Mouse (Mus musculus) myocyte (in vitro differentiated cells): Measurements from ENCODE around the gene Plscr3. TPM values are rescaled to one million over a fixed set of nuclear protein-coding genes. Genes with fewer than 3 reads are reported as not detected.

ENCODE experiments used
- H3K27me3 ChIP-seq: one replicate; pipeline ENCODE4 v1.6.1; 2011; ENCODE audit not compliant: control insufficient read depth, insufficient read depth, insufficient read length
- H3K36me3 ChIP-seq: one replicate; pipeline ENCODE4 v1.6.1; 2011; ENCODE audit not compliant: control insufficient read depth, insufficient read depth
- H3K4me2 ChIP-seq: one replicate; pipeline ENCODE4 v1.6.1; 2011; ENCODE audit warnings: low read depth, control low read depth
- H3K4me3 ChIP-seq: one replicate; pipeline ENCODE4 v1.5.1; 2011; ENCODE audit warnings: mild to moderate bottlenecking, control low read depth, moderate library complexity
- H3K79me2 ChIP-seq: one replicate; pipeline ENCODE4 v1.6.1; 2011; ENCODE audit not compliant: control insufficient read depth, insufficient read depth
- H3ac ChIP-seq: one replicate; pipeline ENCODE4 v1.6.1; 2011; ENCODE audit not compliant: control insufficient read depth, insufficient read length
- CEBPB ChIP-seq: IDR thresholded peaks from 2 replicates; pipeline ENCODE4 v1.6.1; 2011; ENCODE audit warnings: mild to moderate bottlenecking, moderate library complexity; ENCODE audit not compliant: poor library complexity, insufficient read depth, severe bottlenecking
- E2F4 ChIP-seq: IDR thresholded peaks from one replicate; pipeline ENCODE4 v1.6.1; 2011; ENCODE audit warnings: mild to moderate bottlenecking, control low read depth, moderate library complexity; ENCODE audit not compliant: insufficient read depth
- MAX ChIP-seq: IDR thresholded peaks from one replicate; pipeline ENCODE4 v1.6.1; 2011; ENCODE audit warnings: low read depth, mild to moderate bottlenecking, control low read depth
- MYOD1 ChIP-seq, 3 experiments: IDR thresholded peaks; one replicate each; pipeline ENCODE4 v1.6.1; 2011; ENCODE audit warnings: control low read depth in 2 of 3, low read depth in 2 of 3, mild to moderate bottlenecking in 2 of 3, moderate library complexity in 1 of 3; ENCODE audit not compliant: insufficient read length in 2 of 3, control insufficient read depth in 1 of 3
- MYOG ChIP-seq, 3 experiments: IDR thresholded peaks; one replicate each; pipeline ENCODE4 v1.6.1; 2011; ENCODE audit warnings: control low read depth in 2 of 3, low read depth in 2 of 3, mild to moderate bottlenecking in 2 of 3; ENCODE audit not compliant: insufficient read length in 2 of 3, control insufficient read depth in 1 of 3, insufficient read depth in 1 of 3
- POLR2A ChIP-seq: IDR thresholded peaks from one replicate; pipeline ENCODE4 v1.6.1; 2011; ENCODE audit warnings: low read depth, mild to moderate bottlenecking, control low read depth, moderate library complexity; ENCODE audit not compliant: insufficient read length
- POLR2AphosphoS2 ChIP-seq: IDR thresholded peaks from one replicate; pipeline ENCODE4 v1.6.1; 2011; ENCODE audit warnings: low read depth, control low read depth; ENCODE audit not compliant: insufficient read length
- REST ChIP-seq: IDR thresholded peaks from one replicate; pipeline ENCODE4 v1.6.1; 2011; ENCODE audit warnings: mild to moderate bottlenecking, control low read depth, moderate library complexity; ENCODE audit not compliant: insufficient read depth, insufficient read length
- SRF ChIP-seq: IDR thresholded peaks from one replicate; pipeline ENCODE4 v1.6.1; 2011; ENCODE audit warnings: low read depth; ENCODE audit not compliant: control insufficient read depth, insufficient read length
- TCF12 ChIP-seq: IDR thresholded peaks from one replicate; pipeline ENCODE4 v1.6.1; 2011; ENCODE audit warnings: mild to moderate bottlenecking, control low read depth; ENCODE audit not compliant: poor library complexity, insufficient read depth, severe bottlenecking
- TCF3 ChIP-seq: IDR thresholded peaks from one replicate; pipeline ENCODE4 v1.6.1; 2011; ENCODE audit warnings: low read depth, control low read depth; ENCODE audit not compliant: insufficient read length
- USF1 ChIP-seq: IDR thresholded peaks from one replicate; pipeline ENCODE4 v1.6.1; 2011; ENCODE audit warnings: low read depth, mild to moderate bottlenecking, control low read depth, moderate library complexity
- polyA plus RNA-seq: library from polyadenylated mRNA; unstranded; fragments of >200 nt; fragmentation: generic; extraction: Trizol; gene quantifications from one replicate; pipeline ENCODE4 v1.2.1, GENCODE M21; 2012; ENCODE audit warnings: missing spikeins

Plscr3 gene
- polyA plus RNA-seq, 1 experiment: 91.9 TPM

- Histone ChIP-seq H3K36me3 (no peaks in the 10 kb centered on the region), H3K4me3 (no peak within 1 kb of the TSS), H3K79me2 (no peaks in the 10 kb centered on the region), H3ac (no peak within 1 kb of the TSS), H3K4me2 (no peak within 1 kb of the TSS), H3K27me3 (no peaks in the 10 kb centered on the region)
- TF ChIP-seq POLR2AphosphoS2: no peak
- TF ChIP-seq CEBPB: no peak
- no peak for TF ChIP-seq POLR2A
- TF ChIP-seq MYOD1 (IDR thresholded peaks at IDR 0.05; ENCODE audit: control insufficient read depth in 1 of 3, insufficient read length in 2 of 3, low read depth in 2 of 3): no peak
- no peak for TF ChIP-seq USF1
- TF ChIP-seq TCF3: no peak
- no peak for TF ChIP-seq REST
- no peak for TF ChIP-seq MYOG (IDR thresholded peaks at IDR 0.05; ENCODE audit: control insufficient read depth in 1 of 3, insufficient read depth in 1 of 3, insufficient read length in 2 of 3, low read depth in 2 of 3)
- no peak for TF ChIP-seq E2F4
- TF ChIP-seq TCF12: no peak
- TF ChIP-seq SRF: no peak
Measured at GRCm38 (mm10) chr11:69815155-69815554, 31.0 kb upstream of the Plscr3 start, which contains the start of gene Gm39566. Gene Gm39566, minus strand, starts transcription at chr11:69815298.

GRCm38 (mm10) chr11:69816520-69816919 lies 29.7 kb upstream of the Plscr3 start:
- no peaks in the 10 kb centered on the region for H3K27me3 ChIP-seq
- no peaks in the 10 kb centered on the region for H3K36me3 ChIP-seq
- TF ChIP-seq MAX: no peak
- TF ChIP-seq USF1: no peak
- no peak for TF ChIP-seq SRF
- no peak for TF ChIP-seq TCF12
- no peak for TF ChIP-seq E2F4
- no peak for TF ChIP-seq MYOD1 (IDR thresholded peaks at IDR 0.05; ENCODE audit: control insufficient read depth in 1 of 3, insufficient read length in 2 of 3, low read depth in 2 of 3)
- no peak overlapping the region for H3K4me2 ChIP-seq
- H3K4me3 ChIP-seq: no peak overlapping the region
- H3ac ChIP-seq: no peak overlapping the region
- H3K79me2 ChIP-seq: no peaks in the 10 kb centered on the region

- Histone ChIP-seq H3K4me2 (no peak within 1 kb of the TSS), H3K36me3 (no peaks in the 10 kb centered on the region), H3K79me2 (no peaks in the 10 kb centered on the region), H3ac (no peak within 1 kb of the TSS), H3K27me3 (no peaks in the 10 kb centered on the region), H3K4me3 (no peak within 1 kb of the TSS)
- TF ChIP-seq MYOD1 (IDR thresholded peaks at IDR 0.05; ENCODE audit: control insufficient read depth in 1 of 3, insufficient read length in 2 of 3, low read depth in 2 of 3) (no peak), TCF3 (no peak), TCF12 (no peak), POLR2AphosphoS2 (no peak), CEBPB (no peak), MYOG (IDR thresholded peaks at IDR 0.05; ENCODE audit: control insufficient read depth in 1 of 3, insufficient read depth in 1 of 3, insufficient read length in 2 of 3, low read depth in 2 of 3) (no peak), SRF (no peak), USF1 (no peak), MAX (no peak), POLR2A (no peak), E2F4 (no peak), REST (no peak)
Measured at GRCm38 (mm10) chr11:69818365-69818764, 27.8 kb upstream of the Plscr3 start, which contains the start of gene Spem2. Gene Spem2, minus strand, starts transcription at chr11:69818465.

GRCm38 (mm10) chr11:69818871-69819270 lies 27.3 kb upstream of the Plscr3 start:
- Histone ChIP-seq H3ac (no peak overlapping the region), H3K4me3 (no peak overlapping the region), H3K79me2 (no peaks in the 10 kb centered on the region), H3K27me3 (no peaks in the 10 kb centered on the region), H3K4me2 (no peak overlapping the region), H3K36me3 (no peaks in the 10 kb centered on the region)
- TF ChIP-seq SRF (no peak), MAX (no peak), POLR2A (no peak)

- no peak within 1 kb of the TSS for H3K4me3 ChIP-seq
Measured at GRCm38 (mm10) chr11:69822080-69822479, 24.1 kb upstream of the Plscr3 start, which contains the start of gene Spem1. Gene Spem1, minus strand, starts transcription at chr11:69822180.

More at GRCm38 (mm10) chr11:69822080-69822479, 24.1 kb upstream of the Plscr3 start, which contains the start of gene Spem1:
- H3K27me3 ChIP-seq: no peaks in the 10 kb centered on the region
- H3K36me3 ChIP-seq: no peaks in the 10 kb centered on the region
- no peaks in the 10 kb centered on the region for H3K79me2 ChIP-seq
- H3K4me2 ChIP-seq: no peak within 1 kb of the TSS
- no peak within 1 kb of the TSS for H3ac ChIP-seq
- no peak for TF ChIP-seq MAX
- no peak for TF ChIP-seq USF1
- no peak for TF ChIP-seq POLR2A
